Mouse (Mus musculus) ES-CJ7 (cell line): ENCODE data around the gene Mterf1a.
"Not testable (repeated sequence)": the region's sequence is repeated elsewhere in the genome, so short reads cannot be mapped to it uniquely, and the experiment has no call there.

Experiments
- DNase-seq: peaks from one replicate; pipeline ENCODE4 v3.0.0; 2011; ENCODE audit warnings: low read depth, low spot score

The Mterf1a gene

GRCm38 (mm10) chr5:3893459-3894293, at the start of gene Mterf1a:
Gene Mterf1a (minus strand): TSS chr5:3893933.
- not testable (repeated sequence) for DNase-seq

- DNase-seq = peak; percentile 88
Measured at GRCm38 (mm10) chr5:3943169-3943568, 49.4 kb upstream of the Mterf1a start.

- DNase-seq = no peak
Measured at GRCm38 (mm10) chr5:3941240-3941639, 47.5 kb upstream of the Mterf1a start.

- DNase-seq = no peak
Measured at GRCm38 (mm10) chr5:3939335-3939734, 45.6 kb upstream of the Mterf1a start.

GRCm38 (mm10) chr5:3938905-3939304, 45.2 kb upstream of the Mterf1a start:
- no peak for DNase-seq

- DNase-seq = no peak
Measured at GRCm38 (mm10) chr5:3935778-3936554, 42.2 kb upstream of the Mterf1a start.

GRCm38 (mm10) chr5:3935266-3935665, 41.5 kb upstream of the Mterf1a start:
- DNase-seq = no peak

GRCm38 (mm10) chr5:3933551-3933950, 39.8 kb upstream of the Mterf1a start:
- no peak for DNase-seq

GRCm38 (mm10) chr5:3931636-3932035, 37.9 kb upstream of the Mterf1a start:
- no peak for DNase-seq

GRCm38 (mm10) chr5:3930760-3931159, 37.0 kb upstream of the Mterf1a start:
- DNase-seq = no peak

- peak; percentile 41 for DNase-seq
Measured at GRCm38 (mm10) chr5:3928690-3929046, 34.9 kb upstream of the Mterf1a start.

GRCm38 (mm10) chr5:3927801-3928689, 34.3 kb upstream of the Mterf1a start, which contains the start of gene Akap9:
Gene Akap9 (plus strand): TSS chr5:3928054.
- peak; percentile 57 for DNase-seq

GRCm38 (mm10) chr5:3926666-3927065, 32.9 kb upstream of the Mterf1a start:
- peak; percentile 17 for DNase-seq

- DNase-seq = no peak
Measured at GRCm38 (mm10) chr5:3922350-3922749, 28.6 kb upstream of the Mterf1a start.

- DNase-seq = no peak
Measured at GRCm38 (mm10) chr5:3905471-3905870, 11.7 kb upstream of the Mterf1a start.

GRCm38 (mm10) chr5:3894294-3894619, 524 bp upstream of the Mterf1a start:
- not testable (repeated sequence) for DNase-seq

GRCm38 (mm10) chr5:3889201-3889600, 4.5 kb downstream of the Mterf1a start:
- DNase-seq = peak; percentile 34

- not testable (repeated sequence) for DNase-seq
Measured at GRCm38 (mm10) chr5:3886862-3887261, 6.9 kb downstream of the Mterf1a start.

- no peak for DNase-seq
Measured at GRCm38 (mm10) chr5:3873485-3873884, 20.2 kb downstream of the Mterf1a start.

- peak; percentile 99 for DNase-seq
Measured at GRCm38 (mm10) chr5:3872348-3872747, 21.4 kb downstream of the Mterf1a start.

- DNase-seq = no peak
Measured at GRCm38 (mm10) chr5:3870161-3870560, 23.6 kb downstream of the Mterf1a start.

- DNase-seq = peak; percentile 27
Measured at GRCm38 (mm10) chr5:3845026-3845425, 48.7 kb downstream of the Mterf1a start, which contains the start of gene Lrrd1. Gene Lrrd1 (plus strand): TSS chr5:3845173.
